Mouse (Mus musculus) limb, embryonic 14.5 days (tissue): Measurements from ENCODE around the gene Cflar. TPM values are rescaled to one million over a fixed set of nuclear protein-coding genes. Genes with fewer than 3 reads are reported as not detected.
A peak's percentile ranks its signal among the peaks of the same experiment; 100 is the strongest.
"Not testable (repeated sequence)": the region's sequence is repeated elsewhere in the genome, so short reads cannot be mapped to it uniquely, and the experiment has no call there.

Experiments
- ATAC-seq: fragments of 200-750 bp; cut with Nextera tagmentation; 2 replicates; pipeline ENCODE4 v1.8.0; 2017; ENCODE audit warnings: low read depth, moderate number of reproducible peaks, moderate TSS enrichment; ENCODE audit not compliant: low FRiP score
- DNase-seq: peaks from one replicate; pipeline ENCODE4 v3.0.0-alpha.2; 2015; ENCODE audit warnings: low spot score
- H3K27ac ChIP-seq: fragments of 300-500 bp; sonication (generic); replicated peaks from 2 replicates; pipeline ENCODE4 v1.5.1; 2014; ENCODE audit warnings: low read depth, mild to moderate bottlenecking, low read length, moderate library complexity, mixed read lengths
- H3K27me3 ChIP-seq: fragments of 300-500 bp; sonication (generic); 2 replicates; pipeline ENCODE4 v1.6.1; 2014; ENCODE audit warnings: low read length, mixed read lengths; ENCODE audit not compliant: control insufficient read depth, insufficient read depth
- H3K36me3 ChIP-seq: fragments of 300-500 bp; sonication (generic); 2 replicates; pipeline ENCODE4 v1.6.1; 2014; ENCODE audit warnings: mild to moderate bottlenecking, low read length, moderate library complexity, mixed read lengths; ENCODE audit not compliant: control insufficient read depth, insufficient read depth
- H3K4me1 ChIP-seq: fragments of 300-500 bp; sonication (generic); 2 replicates; pipeline ENCODE4 v1.6.1; 2014; ENCODE audit warnings: antibody characterized with exemption, low read length, mixed read lengths; ENCODE audit not compliant: control insufficient read depth, insufficient read depth
- H3K4me2 ChIP-seq: fragments of 300-500 bp; sonication (generic); replicated peaks from 2 replicates; pipeline ENCODE4 v1.6.1; 2014; ENCODE audit warnings: low read depth, mild to moderate bottlenecking, low read length, moderate library complexity; ENCODE audit not compliant: severe bottlenecking
- H3K4me3 ChIP-seq: fragments of 300-500 bp; sonication (generic); replicated peaks from 2 replicates; pipeline ENCODE4 v1.5.1; 2014; ENCODE audit warnings: low read length
- H3K9ac ChIP-seq: fragments of 300-500 bp; sonication (generic); 2 replicates; pipeline ENCODE4 v1.6.1; 2014; ENCODE audit warnings: mild to moderate bottlenecking, low read depth, low read length, moderate library complexity; ENCODE audit not compliant: severe bottlenecking
- H3K9me3 ChIP-seq: fragments of 300-500 bp; sonication (generic); 2 replicates; pipeline ENCODE4 v1.6.1; 2016; ENCODE audit warnings: low read length; ENCODE audit not compliant: control insufficient read depth
- POLR2A ChIP-seq: fragments of 200-500 bp; IDR thresholded peaks from 2 replicates; pipeline ENCODE4 v1.8.0; 2012; ENCODE audit warnings: inconsistent platforms, mild to moderate bottlenecking, moderate library complexity, borderline replicate concordance; ENCODE audit not compliant: insufficient read depth, insufficient read length; ENCODE audit errors: extremely low read depth
- WGBS: fragments of 180-500 bp; shearing (Covaris S2); extraction: QIAGEN DNeasy Blood & Tissue Kit; methylation state at CpG from one replicate; pipeline ENCODE4 v1.1.7; 2014; 5-methylcytosine and 5-hydroxymethylcytosine counted together
- polyA plus RNA-seq, 2 experiments: library from polyadenylated mRNA; depleted of rRNA in 1 of 2; stranded (reverse) in 1 of 2; unstranded in 1 of 2; fragments of >200 nt; fragmentation: Nextera tagmentation in 1 of 2; extraction: Ambion mirVana in 1 of 2; gene quantifications; 2 replicates each; pipeline versions ENCODE4 v1.2.1 to v1.2.3; 2012 to 2014

Cflar gene
- polyA plus RNA-seq, 2 experiments, result 28.9 to 37.2 TPM

GRCm38 (mm10) chr1:58795291-58796058 lies 84.2 kb downstream of the Cflar start, which contains the start of gene Casp8:
Gene Casp8, plus strand, starts transcription at chr1:58795374.
- H3K4me1 ChIP-seq, result peaks cover 8% of the 10 kb centered on the region; the same call in 1 of the 2 replicates
- no peaks in the 10 kb centered on the region for H3K27me3 ChIP-seq
- H3K4me2 ChIP-seq, result peak within 1 kb of the TSS; percentile 65
- H3K9ac ChIP-seq, result peak within 1 kb of the TSS; percentile 74
- ATAC-seq (peak; percentile 71), DNase-seq (peak; percentile 60)
- 0 out of 2 replicates have a peak, but pooled peaks cover 2% of the 10 kb centered on the region for H3K9me3 ChIP-seq
- H3K4me3 ChIP-seq, result peak within 1 kb of the TSS; percentile 52
- peak within 1 kb of the TSS; percentile 61 for H3K27ac ChIP-seq
- H3K36me3 ChIP-seq, result peaks cover 12% of the 10 kb centered on the region
- TF ChIP-seq POLR2A, result no peak
- WGBS, result 1% methylated on average over 42 of the region's 42 CpGs

- 6% methylated on average over 3 of the region's 3 CpGs for WGBS
Observed at GRCm38 (mm10) chr1:58796059-58796363, 84.7 kb downstream of the Cflar start.

GRCm38 (mm10) chr1:58796853-58797252 lies 85.5 kb downstream of the Cflar start:
- Histone ChIP-seq H3K4me3 (no peak overlapping the region), H3K27ac (no peak overlapping the region), H3K27me3 (no peaks in the 10 kb centered on the region), H3K9ac (no peak overlapping the region), H3K9me3 (0 out of 2 replicates have a peak, but pooled peaks cover 2% of the 10 kb centered on the region), H3K4me1 (peaks cover 8% of the 10 kb centered on the region; the same call in 1 of the 2 replicates), H3K4me2 (no peak overlapping the region), H3K36me3 (peaks cover 13% of the 10 kb centered on the region)
- no peak for TF ChIP-seq POLR2A
- 66% methylated on average over 4 of the region's 4 CpGs for WGBS
- no peak for DNase-seq
- ATAC-seq, result no peak

More at GRCm38 (mm10) chr1:58796059-58796363, 84.7 kb downstream of the Cflar start:
- H3K4me2 ChIP-seq, result peak overlapping the region; percentile 65
- H3K4me3 ChIP-seq, result peak overlapping the region; percentile 52
- no peaks in the 10 kb centered on the region for H3K27me3 ChIP-seq
- TF ChIP-seq POLR2A, result no peak
- H3K9ac ChIP-seq, result peak overlapping the region; percentile 74
- H3K27ac ChIP-seq, result peak overlapping the region; percentile 61; the same call in 1 of the 2 replicates
- ATAC-seq (no peak), DNase-seq (no peak)
- H3K4me1 ChIP-seq, result peaks cover 8% of the 10 kb centered on the region; the same call in 1 of the 2 replicates
- peaks cover 13% of the 10 kb centered on the region for H3K36me3 ChIP-seq
- H3K9me3 ChIP-seq, result 0 out of 2 replicates have a peak, but pooled peaks cover 2% of the 10 kb centered on the region

GRCm38 (mm10) chr1:58797370-58797769 lies 86.1 kb downstream of the Cflar start:
- no peak for DNase-seq
- TF ChIP-seq POLR2A, result no peak

GRCm38 (mm10) chr1:58798911-58799310 lies 87.6 kb downstream of the Cflar start:
- no peak for ATAC-seq
- WGBS, result 94% methylated on average over 4 of the region's 4 CpGs
- peaks cover 17% of the 10 kb centered on the region for H3K4me1 ChIP-seq

More at GRCm38 (mm10) chr1:58797370-58797769, 86.1 kb downstream of the Cflar start:
- Histone ChIP-seq H3K4me3 (no peak overlapping the region), H3K27ac (no peak overlapping the region), H3K36me3 (peaks cover 13% of the 10 kb centered on the region), H3K4me2 (no peak overlapping the region), H3K9ac (no peak overlapping the region), H3K9me3 (0 out of 2 replicates have a peak, but pooled peaks cover 2% of the 10 kb centered on the region), H3K4me1 (peaks cover 9% of the 10 kb centered on the region; the same call in 1 of the 2 replicates), H3K27me3 (no peaks in the 10 kb centered on the region)
- no peak for ATAC-seq
- WGBS, result 80% methylated on average over 2 of the region's 2 CpGs

GRCm38 (mm10) chr1:58800644-58801043 lies 89.3 kb downstream of the Cflar start:
- not testable (repeated sequence) for ATAC-seq, H3K4me3 ChIP-seq
- WGBS, result 92% methylated on average over 7 of the region's 7 CpGs

More at GRCm38 (mm10) chr1:58798911-58799310, 87.6 kb downstream of the Cflar start:
- H3K36me3 ChIP-seq, result peaks cover 13% of the 10 kb centered on the region
- H3K27me3 ChIP-seq, result no peaks in the 10 kb centered on the region
- TF ChIP-seq POLR2A, result no peak
- no peak overlapping the region for H3K9ac ChIP-seq
- H3K27ac ChIP-seq, result no peak overlapping the region
- DNase-seq, result no peak
- 0 out of 2 replicates have a peak, but pooled peaks cover 2% of the 10 kb centered on the region for H3K9me3 ChIP-seq
- no peak overlapping the region for H3K4me2 ChIP-seq
- H3K4me3 ChIP-seq, result no peak overlapping the region

More at GRCm38 (mm10) chr1:58800644-58801043, 89.3 kb downstream of the Cflar start:
- not testable (repeated sequence) for H3K4me2 ChIP-seq, H3K27me3 ChIP-seq, H3K9ac ChIP-seq, H3K9me3 ChIP-seq, DNase-seq, H3K27ac ChIP-seq
- H3K36me3 ChIP-seq, result peaks cover 13% of the 10 kb centered on the region
- peaks cover 14% of the 10 kb centered on the region for H3K4me1 ChIP-seq
